Mouse (Mus musculus) embryonic facial prominence, embryonic 11.5 days (tissue): Measurements from ENCODE around the gene Rxfp4. TPM values are rescaled to one million over a fixed set of nuclear protein-coding genes. Genes with fewer than 3 reads are reported as not detected.
A peak's percentile ranks its signal among the peaks of the same experiment; 100 is the strongest.
"Not testable (repeated sequence)": the region's sequence is repeated elsewhere in the genome, so short reads cannot be mapped to it uniquely, and the experiment has no call there.

Source experiments
- ATAC-seq: fragments of 200-750 bp; cut with Nextera tagmentation; replicated peaks from 2 replicates; pipeline ENCODE4 v1.8.0; 2017; ENCODE audit warnings: low read depth; ENCODE audit not compliant: insufficient number of reproducible peaks, low FRiP score, low TSS enrichment
- DNase-seq: peaks from one replicate; pipeline ENCODE4 v3.0.0-alpha.2; 2015; ENCODE audit warnings: low spot score
- H3K27ac ChIP-seq: fragments of 300-500 bp; sonication (generic); replicated peaks from 2 replicates; pipeline ENCODE4 v1.5.1; 2014; ENCODE audit warnings: mild to moderate bottlenecking, low read depth, low read length, control low read depth
- H3K27me3 ChIP-seq: fragments of 300-500 bp; sonication (generic); 2 replicates; pipeline ENCODE4 v1.6.1; 2014; ENCODE audit warnings: mild to moderate bottlenecking, low read length, moderate library complexity, mixed read lengths; ENCODE audit not compliant: control insufficient read depth, insufficient read depth
- H3K36me3 ChIP-seq: fragments of 300-500 bp; sonication (generic); replicated peaks from 2 replicates; pipeline ENCODE4 v1.6.1; 2014; ENCODE audit warnings: low read depth, mild to moderate bottlenecking, low read length, moderate library complexity, mixed read lengths; ENCODE audit not compliant: control insufficient read depth, insufficient read depth
- H3K4me1 ChIP-seq: fragments of 300-500 bp; sonication (generic); 2 replicates; pipeline ENCODE4 v1.6.1; 2014; ENCODE audit warnings: low read length, mixed read lengths; ENCODE audit not compliant: control insufficient read depth, insufficient read depth
- H3K4me2 ChIP-seq: fragments of 300-500 bp; sonication (generic); 2 replicates; pipeline ENCODE4 v1.6.1; 2014; ENCODE audit warnings: low read depth, mild to moderate bottlenecking, control low read depth, low read length, moderate library complexity
- H3K4me3 ChIP-seq: fragments of 300-500 bp; sonication (generic); 2 replicates; pipeline ENCODE4 v1.5.1; 2014; ENCODE audit warnings: low read depth, low read length, control low read depth
- H3K9ac ChIP-seq: fragments of 300-500 bp; sonication (generic); replicated peaks from 2 replicates; pipeline ENCODE4 v1.6.1; 2014; ENCODE audit warnings: mild to moderate bottlenecking, control low read depth, low read length
- H3K9me3 ChIP-seq: fragments of 300-500 bp; sonication (generic); replicated peaks from 2 replicates; pipeline ENCODE4 v1.6.1; 2016; ENCODE audit warnings: mild to moderate bottlenecking, low read length, inconsistent platforms, mixed read lengths; ENCODE audit not compliant: control insufficient read depth
- WGBS: fragments of 180-500 bp; shearing (Covaris S2); extraction: QIAGEN DNeasy Blood & Tissue Kit; methylation state at CpG from one replicate; pipeline ENCODE4 v1.1.7; 2014; 5-methylcytosine and 5-hydroxymethylcytosine counted together
- polyA plus RNA-seq: library from polyadenylated mRNA; unstranded; fragments of >200 nt; fragmentation: Nextera tagmentation; extraction: Ambion mirVana; gene quantifications from 2 replicates; pipeline ENCODE4 v1.2.1, GENCODE M21; 2014

The Rxfp4 gene
- polyA plus RNA-seq, 1 experiment from 2014 or later = not detected

- Histone ChIP-seq H3K4me1 (no peaks in the 10 kb centered on the region; the same call in 1 of the 2 replicates), H3K9me3 (no peaks in the 10 kb centered on the region), H3K9ac (peak overlapping the region; percentile 37; the same call in 1 of the 2 replicates), H3K36me3 (no peaks in the 10 kb centered on the region), H3K4me3 (0 out of 2 replicates have a peak overlapping the region, but pooled peaks have one; percentile 9), H3K4me2 (peak overlapping the region; percentile 39), H3K27ac (no peak overlapping the region), H3K27me3 (no peaks in the 10 kb centered on the region)
- DNase-seq = no peak
- WGBS = 24% methylated on average over 10 of the region's 10 CpGs
- ATAC-seq = peak; percentile 49; the same call in 1 of the 2 replicates
Observed at GRCm38 (mm10) chr3:88607758-88608138, 45.2 kb downstream of the Rxfp4 start.

GRCm38 (mm10) chr3:88607065-88607757 is 45.7 kb downstream of the Rxfp4 start:
- H3K27me3 ChIP-seq = no peaks in the 10 kb centered on the region
- DNase-seq = peak; percentile 93
- ATAC-seq = peak; percentile 86
- WGBS = under 1% methylated on average over 20 of the region's 20 CpGs
- no peaks in the 10 kb centered on the region; the same call in 1 of the 2 replicates for H3K4me1 ChIP-seq
- H3K4me2 ChIP-seq = peak overlapping the region; percentile 45
- peak overlapping the region; percentile 9; the same call in 1 of the 2 replicates for H3K4me3 ChIP-seq
- H3K27ac ChIP-seq = no peak overlapping the region
- H3K36me3 ChIP-seq = no peaks in the 10 kb centered on the region
- no peaks in the 10 kb centered on the region for H3K9me3 ChIP-seq
- H3K9ac ChIP-seq = peak overlapping the region; percentile 37; the same call in 1 of the 2 replicates

- H3K27ac ChIP-seq, H3K4me3 ChIP-seq, H3K9me3 ChIP-seq, ATAC-seq, H3K4me1 ChIP-seq, H3K27me3 ChIP-seq, H3K36me3 ChIP-seq, DNase-seq: not testable (repeated sequence)
- H3K9ac ChIP-seq = 0 out of 2 replicates have a peak within 1 kb of the TSS, but pooled peaks have one; percentile 2
- peak within 1 kb of the TSS; percentile 45 for H3K4me2 ChIP-seq
- 95% methylated on average over 2 of the region's 2 CpGs for WGBS
Observed at GRCm38 (mm10) chr3:88605666-88606065, 47.3 kb downstream of the Rxfp4 start, which contains the start of gene Arhgef2. Gene Arhgef2 (plus strand): TSS chr3:88605966.

DNA sequence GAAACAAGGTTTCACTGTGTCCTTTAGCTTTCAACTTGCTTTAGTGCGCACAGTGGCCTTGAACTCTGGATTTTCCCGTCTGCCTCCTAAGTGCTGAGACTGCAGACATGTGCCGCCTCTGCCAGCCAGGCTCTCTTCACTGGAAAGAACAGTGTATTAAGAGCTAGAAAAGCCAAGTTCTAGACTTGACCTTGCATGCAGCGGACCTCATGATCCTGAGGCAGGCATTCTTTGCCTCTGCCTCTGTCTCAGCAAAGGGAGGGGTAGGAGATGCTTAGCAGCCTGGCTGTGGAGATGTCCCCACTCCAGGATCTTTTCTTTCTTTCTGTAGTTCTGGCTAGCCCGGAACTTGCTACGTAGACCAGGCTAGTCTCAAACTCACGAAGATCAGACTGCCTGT is 48.1 kb downstream of the Rxfp4 start:
- H3K27ac ChIP-seq = no peak overlapping the region
- DNase-seq (no peak), ATAC-seq (no peak)
- no peaks in the 10 kb centered on the region for H3K9me3 ChIP-seq
- WGBS = 88% methylated on average over 7 of the region's 7 CpGs
- H3K4me1 ChIP-seq = no peaks in the 10 kb centered on the region; the same call in 1 of the 2 replicates
- no peak overlapping the region for H3K4me3 ChIP-seq
- no peak overlapping the region for H3K4me2 ChIP-seq
- H3K36me3 ChIP-seq = no peaks in the 10 kb centered on the region
- no peaks in the 10 kb centered on the region for H3K27me3 ChIP-seq
- no peak overlapping the region for H3K9ac ChIP-seq

GRCm38 (mm10) chr3:88603714-88604161 is 49.2 kb downstream of the Rxfp4 start:
- no peak overlapping the region for H3K4me2 ChIP-seq
- no peak overlapping the region for H3K4me3 ChIP-seq
- DNase-seq (peak; percentile 65), ATAC-seq (no peak)
- no peak overlapping the region for H3K27ac ChIP-seq
- WGBS = 23% methylated on average over 6 of the region's 6 CpGs
- no peak overlapping the region for H3K9ac ChIP-seq
- H3K27me3 ChIP-seq = no peaks in the 10 kb centered on the region
- H3K36me3 ChIP-seq = no peaks in the 10 kb centered on the region
- H3K4me1 ChIP-seq = no peaks in the 10 kb centered on the region; the same call in 1 of the 2 replicates
- H3K9me3 ChIP-seq = no peaks in the 10 kb centered on the region

DNA sequence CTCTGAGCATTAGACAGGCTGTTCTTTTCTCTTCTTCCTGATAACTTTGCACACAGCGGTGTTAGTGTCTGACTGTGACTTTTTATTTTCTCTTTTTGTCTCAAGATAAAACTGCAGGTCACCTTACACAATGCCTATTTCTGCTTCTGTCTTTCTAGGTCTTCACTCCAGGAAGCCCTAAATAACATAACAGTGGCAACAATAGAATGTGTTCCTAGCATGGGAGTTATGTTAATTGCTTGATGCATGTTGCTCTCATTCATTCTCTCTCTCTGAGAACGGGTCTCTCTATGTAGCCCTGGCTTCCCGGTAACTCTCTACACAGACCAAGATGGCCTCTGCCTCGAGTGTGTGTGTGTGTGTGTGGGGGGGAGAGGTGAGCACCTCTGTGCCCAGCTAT is 50.5 kb downstream of the Rxfp4 start:
- no peaks in the 10 kb centered on the region for H3K4me1 ChIP-seq
- H3K9ac ChIP-seq = no peak overlapping the region
- H3K9me3 ChIP-seq = no peaks in the 10 kb centered on the region
- ATAC-seq = no peak
- no peak overlapping the region for H3K27ac ChIP-seq
- no peak overlapping the region for H3K4me3 ChIP-seq
- no peaks in the 10 kb centered on the region for H3K27me3 ChIP-seq
- no peaks in the 10 kb centered on the region for H3K36me3 ChIP-seq
- DNase-seq = no peak
- 80% methylated on average over 4 of the region's 4 CpGs for WGBS
- no peak overlapping the region for H3K4me2 ChIP-seq

Other genes starting within 250 kb of the Rxfp4 start
- 157 and 161 TPM in 2 replicates for gene Pmf1, start 242.8 kb downstream of the Rxfp4 start, polyA plus RNA-seq
- gene Slc25a44, start 228.0 kb downstream of the Rxfp4 start, polyA plus RNA-seq = 17.1 and 19.2 TPM in 2 replicates
- gene Sema4a, start 192.0 kb downstream of the Rxfp4 start, polyA plus RNA-seq = 5.3 and 6.5 TPM in 2 replicates
- gene Lmna, start 143.2 kb downstream of the Rxfp4 start, polyA plus RNA-seq = 28.7 and 30.5 TPM in 2 replicates
- gene Mex3a, start 120.7 kb downstream of the Rxfp4 start, polyA plus RNA-seq = 40.1 and 41.0 TPM in 2 replicates
- 3.7 and 4.0 TPM in 2 replicates for gene Rab25, start 104.8 kb downstream of the Rxfp4 start, polyA plus RNA-seq
- gene Lamtor2, start 100.1 kb downstream of the Rxfp4 start, polyA plus RNA-seq = 77.4 and 82.0 TPM in 2 replicates
- 62.1 and 73.3 TPM in 2 replicates for gene Ubqln4, start 99.4 kb downstream of the Rxfp4 start, polyA plus RNA-seq
- 184 and 201 TPM in 2 replicates for gene Ssr2, start 77.3 kb downstream of the Rxfp4 start, polyA plus RNA-seq
- 82.2 and 89.3 TPM in 2 replicates for gene Arhgef2, start 47.2 kb downstream of the Rxfp4 start, polyA plus RNA-seq
- gene Khdc4, start 32.7 kb upstream of the Rxfp4 start, polyA plus RNA-seq = 101 and 104 TPM in 2 replicates
- 41.4 and 41.7 TPM in 2 replicates for gene Rit1, start 63.7 kb upstream of the Rxfp4 start, polyA plus RNA-seq
- 51.5 and 59.1 TPM in 2 replicates for gene Syt11, start 122.0 kb upstream of the Rxfp4 start, polyA plus RNA-seq
- gene Gon4l, start 182.1 kb upstream of the Rxfp4 start, polyA plus RNA-seq = 13.6 and 14.2 TPM in 2 replicates